Mouse (Mus musculus) hindbrain, postnatal 0 days (tissue): ENCODE measurements around the gene Sh3bp5. TPM values are rescaled to one million over a fixed set of nuclear protein-coding genes. Genes with fewer than 3 reads are reported as not detected.

Experiments
- ATAC-seq: fragments of 200-750 bp; cut with Nextera tagmentation; 2 replicates; pipeline ENCODE4 v1.8.0; 2017; ENCODE audit warnings: mild to moderate bottlenecking, moderate TSS enrichment, moderate library complexity
- DNase-seq: peaks from one replicate; pipeline ENCODE4 v3.0.0-alpha.2; 2015; ENCODE audit warnings: low spot score
- H3K27ac ChIP-seq: fragments of 300-500 bp; sonication (generic); 2 replicates; pipeline ENCODE4 v1.5.1; 2014; ENCODE audit warnings: mild to moderate bottlenecking
- H3K27me3 ChIP-seq: fragments of 300-500 bp; sonication (generic); 2 replicates; pipeline ENCODE4 v1.6.1; 2014; ENCODE audit warnings: low read length, mixed read lengths; ENCODE audit not compliant: insufficient read depth
- H3K36me3 ChIP-seq: fragments of 300-500 bp; sonication (generic); 2 replicates; pipeline ENCODE4 v1.6.1; 2014; ENCODE audit warnings: low read length, mixed read lengths; ENCODE audit not compliant: insufficient read depth
- H3K4me1 ChIP-seq: fragments of 300-500 bp; sonication (generic); 2 replicates; pipeline ENCODE4 v1.6.1; 2014; ENCODE audit warnings: antibody characterized with exemption, low read length, mixed read lengths; ENCODE audit not compliant: insufficient read depth
- H3K4me2 ChIP-seq: fragments of 300-500 bp; sonication (generic); 2 replicates; pipeline ENCODE4 v1.6.1; 2014; ENCODE audit warnings: low read depth, mild to moderate bottlenecking, low read length, moderate library complexity, mixed read lengths
- H3K4me3 ChIP-seq: fragments of 300-500 bp; sonication (generic); 2 replicates; pipeline ENCODE4 v1.5.1; 2014; ENCODE audit warnings: low read length
- H3K9ac ChIP-seq: fragments of 300-500 bp; sonication (generic); replicated peaks from 2 replicates; pipeline ENCODE4 v1.6.1; 2014; ENCODE audit warnings: mild to moderate bottlenecking, low read length, moderate library complexity, mixed read lengths
- H3K9me3 ChIP-seq: fragments of 300-500 bp; sonication (generic); 2 replicates; pipeline ENCODE4 v1.6.1; 2016; ENCODE audit warnings: low read length, mixed read lengths
- CTCF ChIP-seq: IDR thresholded peaks from 2 replicates; pipeline ENCODE4 v1.5.1; 2016; ENCODE audit warnings: antibody characterized with exemption, control low read depth, low read depth
- WGBS: fragments of 180-500 bp; shearing (Covaris S2); extraction: QIAGEN DNeasy Blood & Tissue Kit; methylation state at CpG from one replicate; pipeline ENCODE4 v1.1.7; 2014; 5-methylcytosine and 5-hydroxymethylcytosine counted together
- polyA plus RNA-seq: library from polyadenylated mRNA; unstranded; fragments of >200 nt; fragmentation: Nextera tagmentation; extraction: Ambion mirVana; gene quantifications from 2 replicates; pipeline ENCODE4 v1.2.1, GENCODE M21; 2015
- total RNA-seq: library from RNA; depleted of rRNA; stranded (reverse); fragments of >200 nt; gene quantifications from 2 replicates; pipeline ENCODE4 v1.2.3, GENCODE M21; 2014

Gene Sh3bp5
- total and polyA plus RNA-seq, 2 experiments from 2014 or later: 41.6 to 149 TPM

- no peaks in the 10 kb centered on the region for H3K9me3 ChIP-seq
- DNase-seq: peak; percentile 13
- peaks cover 16% of the 10 kb centered on the region; the same call in 1 of the 2 replicates for H3K4me1 ChIP-seq
- 50% methylated on average over 13 of the region's 13 CpGs for WGBS
- peak; percentile 18; the same call in 1 of the 2 replicates for TF ChIP-seq CTCF
- H3K27me3 ChIP-seq: no peaks in the 10 kb centered on the region
- no peak overlapping the region; the same call in 1 of the 2 replicates for H3K27ac ChIP-seq
- peak; percentile 36; the same call in 1 of the 2 replicates for ATAC-seq
- no peaks in the 10 kb centered on the region for H3K36me3 ChIP-seq
- no peak overlapping the region for H3K4me3 ChIP-seq
- no peak overlapping the region for H3K4me2 ChIP-seq
- no peak overlapping the region for H3K9ac ChIP-seq
These were observed 51.2 kb downstream of the Sh3bp5 start for GRCm38 (mm10) chr14:31384366-31385323.

DNA sequence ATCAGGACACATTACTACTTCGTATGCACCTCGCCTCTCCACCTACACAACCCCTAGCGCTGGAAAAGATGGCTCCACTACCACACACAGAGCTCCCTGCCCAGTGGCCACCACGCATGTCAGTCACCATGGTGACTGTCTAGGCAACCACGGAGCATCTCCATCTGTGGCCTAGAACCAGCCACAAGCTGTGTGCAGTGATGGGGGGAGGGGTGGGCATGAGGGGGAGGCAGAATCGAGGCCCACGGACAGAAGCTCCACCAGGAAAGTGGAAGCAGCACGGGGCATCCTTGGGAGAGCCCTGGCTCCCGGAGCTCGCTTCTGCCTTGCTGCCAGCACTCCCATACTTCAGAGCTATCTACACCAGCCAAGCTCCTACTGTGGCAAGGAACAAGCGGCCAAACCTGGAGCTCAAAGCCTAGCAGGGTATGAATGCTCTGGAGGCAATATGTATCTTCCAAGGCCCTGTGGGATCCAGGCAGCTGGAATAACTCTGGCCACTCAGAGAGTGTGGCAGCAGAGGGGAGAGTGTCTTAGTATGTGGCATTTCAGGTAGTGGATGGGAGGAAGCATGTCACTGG lies 52.3 kb downstream of the Sh3bp5 start:
- TF ChIP-seq CTCF: no peak
- Histone ChIP-seq H3K36me3 (no peaks in the 10 kb centered on the region; the same call in 1 of the 2 replicates), H3K4me3 (no peak overlapping the region), H3K4me2 (no peak overlapping the region), H3K4me1 (peaks cover 16% of the 10 kb centered on the region; the same call in 1 of the 2 replicates), H3K27me3 (no peaks in the 10 kb centered on the region), H3K9ac (no peak overlapping the region), H3K27ac (no peak overlapping the region), H3K9me3 (no peaks in the 10 kb centered on the region)
- WGBS: 46% methylated on average over 11 of the region's 11 CpGs
- ATAC-seq (peak; percentile 68), DNase-seq (peak; percentile 50)

- Histone ChIP-seq H3K9me3 (no peaks in the 10 kb centered on the region), H3K4me3 (no peak overlapping the region), H3K4me1 (0 out of 2 replicates have a peak, but pooled peaks cover 7% of the 10 kb centered on the region), H3K27me3 (no peaks in the 10 kb centered on the region), H3K36me3 (peaks cover 5% of the 10 kb centered on the region; the same call in 1 of the 2 replicates), H3K9ac (no peak overlapping the region), H3K27ac (no peak overlapping the region), H3K4me2 (no peak overlapping the region)
- ATAC-seq: no peak
- no peak for DNase-seq
- 83% methylated on average over 8 of the region's 8 CpGs for WGBS
- TF ChIP-seq CTCF: no peak
These were observed 53.6 kb downstream of the Sh3bp5 start for GRCm38 (mm10) chr14:31382276-31382675.

GRCm38 (mm10) chr14:31376331-31376730 lies 59.5 kb downstream of the Sh3bp5 start:
- peaks cover 43% of the 10 kb centered on the region for H3K36me3 ChIP-seq
- H3K27ac ChIP-seq: no peak overlapping the region
- no peak for DNase-seq
- H3K27me3 ChIP-seq: no peaks in the 10 kb centered on the region
- no peaks in the 10 kb centered on the region for H3K4me1 ChIP-seq
- H3K4me2 ChIP-seq: no peak overlapping the region
- no peak overlapping the region for H3K9ac ChIP-seq
- no peak overlapping the region for H3K4me3 ChIP-seq
- 93% methylated on average over 3 of the region's 3 CpGs for WGBS
- no peak for ATAC-seq
- no peak for TF ChIP-seq CTCF
- H3K9me3 ChIP-seq: no peaks in the 10 kb centered on the region

DNA sequence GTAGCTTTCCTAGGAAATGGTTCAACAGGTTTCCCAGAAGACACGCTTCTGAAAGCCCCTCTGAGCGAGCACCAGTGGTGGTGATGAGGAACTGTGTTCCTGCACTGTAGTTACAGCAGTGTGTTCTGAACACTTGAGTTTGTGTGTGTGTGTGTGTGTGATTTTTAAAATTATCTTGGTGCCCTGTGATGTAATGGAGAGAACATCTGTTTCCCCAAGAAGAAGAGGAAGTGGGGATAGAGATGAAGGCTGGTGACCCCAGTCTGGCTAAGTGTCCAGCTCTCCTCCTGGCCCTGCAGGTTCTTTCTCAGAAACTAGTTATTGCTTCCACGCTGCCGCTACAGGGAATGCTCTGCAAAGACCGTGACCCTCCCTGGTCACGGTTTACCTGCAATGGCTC lies 61.5 kb downstream of the Sh3bp5 start:
- no peak for TF ChIP-seq CTCF
- H3K4me1 ChIP-seq: no peaks in the 10 kb centered on the region
- DNase-seq (no peak), ATAC-seq (no peak)
- H3K9me3 ChIP-seq: no peaks in the 10 kb centered on the region
- H3K27ac ChIP-seq: no peak overlapping the region
- no peak overlapping the region for H3K4me3 ChIP-seq
- WGBS: 92% methylated on average over 6 of the region's 6 CpGs
- no peak overlapping the region for H3K4me2 ChIP-seq
- no peaks in the 10 kb centered on the region for H3K27me3 ChIP-seq
- H3K9ac ChIP-seq: no peak overlapping the region
- peaks cover 55% of the 10 kb centered on the region for H3K36me3 ChIP-seq

DNA sequence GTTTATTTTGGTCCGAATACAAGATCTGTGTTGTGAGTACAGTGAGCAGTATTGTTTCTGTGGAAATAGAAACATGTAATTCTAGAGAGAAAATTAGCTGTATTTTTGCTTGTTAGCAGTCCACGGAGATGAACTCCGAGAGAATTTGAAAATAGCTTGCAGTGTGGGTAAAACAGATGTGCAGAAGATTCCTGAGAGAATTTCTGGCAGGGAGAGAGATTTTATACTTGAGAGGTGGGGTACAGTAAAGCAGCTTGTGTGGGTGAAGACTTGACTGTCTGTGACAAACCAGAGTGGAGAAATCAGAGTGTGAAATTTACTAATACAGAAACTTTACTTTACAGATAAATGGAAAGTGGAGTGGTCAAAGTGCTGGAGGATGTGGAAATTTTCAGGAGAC lies 66.5 kb downstream of the Sh3bp5 start:
- Histone ChIP-seq H3K9me3 (no peaks in the 10 kb centered on the region), H3K4me3 (no peak overlapping the region), H3K27ac (no peak overlapping the region), H3K36me3 (peaks cover 41% of the 10 kb centered on the region), H3K4me1 (no peaks in the 10 kb centered on the region), H3K27me3 (no peaks in the 10 kb centered on the region), H3K4me2 (no peak overlapping the region), H3K9ac (no peak overlapping the region)
- no peak for DNase-seq
- ATAC-seq: no peak
- 75% methylated on average over 3 of the region's 3 CpGs for whole genome bisulfite sequencing
- no peak for TF ChIP-seq CTCF
